Mouse (Mus musculus) liver, embryonic 15.5 days (tissue): Measurements from ENCODE around the gene Trp53rka. TPM values are rescaled to one million over a fixed set of nuclear protein-coding genes. Genes with fewer than 3 reads are reported as not detected.
A peak's percentile ranks its signal among the peaks of the same experiment; 100 is the strongest.
"Not testable (repeated sequence)": the region's sequence is repeated elsewhere in the genome, so short reads cannot be mapped to it uniquely, and the experiment has no call there.

Experiments used
- ATAC-seq: fragments of 200-750 bp; cut with Nextera tagmentation; 2 replicates; pipeline ENCODE4 v1.8.0; 2017; ENCODE audit warnings: moderate number of reproducible peaks, mild to moderate bottlenecking, moderate library complexity; ENCODE audit not compliant: insufficient read depth
- H3K27ac ChIP-seq: fragments of 300-500 bp; sonication (generic); replicated peaks from 2 replicates; pipeline ENCODE4 v1.5.1; 2015; ENCODE audit warnings: mild to moderate bottlenecking, inconsistent platforms
- H3K27me3 ChIP-seq: fragments of 300-500 bp; sonication (generic); 2 replicates; pipeline ENCODE4 v1.6.1; 2015; ENCODE audit warnings: mild to moderate bottlenecking, inconsistent platforms
- H3K36me3 ChIP-seq: fragments of 300-500 bp; sonication (generic); replicated peaks from 2 replicates; pipeline ENCODE4 v1.6.1; 2015; ENCODE audit warnings: moderate library complexity, mild to moderate bottlenecking, inconsistent platforms
- H3K4me1 ChIP-seq: fragments of 300-500 bp; sonication (generic); replicated peaks from 2 replicates; pipeline ENCODE4 v1.6.1; 2015; ENCODE audit warnings: inconsistent platforms
- H3K4me2 ChIP-seq: fragments of 300-500 bp; sonication (generic); 2 replicates; pipeline ENCODE4 v1.6.1; 2015; ENCODE audit warnings: moderate library complexity, mild to moderate bottlenecking, inconsistent platforms
- H3K4me3 ChIP-seq: fragments of 300-500 bp; sonication (generic); replicated peaks from 2 replicates; pipeline ENCODE4 v1.5.1; 2015; ENCODE audit warnings: mild to moderate bottlenecking, inconsistent platforms
- H3K9ac ChIP-seq: fragments of 300-500 bp; sonication (generic); 2 replicates; pipeline ENCODE4 v1.6.1; 2015; ENCODE audit warnings: moderate library complexity, mild to moderate bottlenecking, inconsistent platforms
- H3K9me3 ChIP-seq: fragments of 300-500 bp; sonication (generic); replicated peaks from 2 replicates; pipeline ENCODE4 v1.6.1; 2016; ENCODE audit warnings: inconsistent platforms
- WGBS: fragments of 180-500 bp; shearing (Covaris S2); methylation state at CpG from one replicate; pipeline ENCODE4 v1.1.7; 2015; ENCODE audit warnings: mixed read lengths; ENCODE audit not compliant: insufficient replicate concordance; 5-methylcytosine and 5-hydroxymethylcytosine counted together
- polyA plus RNA-seq: library from polyadenylated mRNA; unstranded; fragments of >200 nt; fragmentation: Nextera tagmentation; extraction: Ambion mirVana; gene quantifications from 2 replicates; pipeline ENCODE4 v1.2.1, GENCODE M21; 2015

Trp53rka gene
- polyA plus RNA-seq, result 9.6 and 11.5 TPM in 2 replicates

- under 1% methylated on average over 82 of the region's 84 CpGs for WGBS
- peaks cover 14% of the 10 kb centered on the region for H3K4me1 ChIP-seq
- peak within 1 kb of the TSS; percentile 68 for H3K4me3 ChIP-seq
- H3K4me2 ChIP-seq, result peak within 1 kb of the TSS; percentile 72
- ATAC-seq, result peak; percentile 82
- peak within 1 kb of the TSS; percentile 55; the same call in 1 of the 2 replicates for H3K27ac ChIP-seq
- H3K9me3 ChIP-seq, result no peaks in the 10 kb centered on the region
- peaks cover 18% of the 10 kb centered on the region; the same call in 1 of the 2 replicates for H3K36me3 ChIP-seq
- no peaks in the 10 kb centered on the region; the same call in 1 of the 2 replicates for H3K27me3 ChIP-seq
- H3K9ac ChIP-seq, result peak within 1 kb of the TSS; percentile 58
Measured at GRCm38 (mm10) chr2:165492648-165493553, at the start of gene Trp53rka. TSS of gene Trp53rka (minus strand) at chr2:165493324.

GRCm38 (mm10) chr2:165540975-165541374, 47.9 kb upstream of the Trp53rka start:
- Histone ChIP-seq H3K9me3 (no peaks in the 10 kb centered on the region), H3K36me3 (no peaks in the 10 kb centered on the region), H3K4me2 (no peak overlapping the region), H3K27ac (no peak overlapping the region), H3K4me1 (no peaks in the 10 kb centered on the region), H3K4me3 (no peak overlapping the region), H3K27me3 (no peaks in the 10 kb centered on the region), H3K9ac (no peak overlapping the region)
- no peak for ATAC-seq
- 55% methylated on average over 3 of the region's 3 CpGs for whole genome bisulfite sequencing

- WGBS, result 64% methylated on average over 6 of the region's 6 CpGs
- no peak overlapping the region for H3K27ac ChIP-seq
- no peak overlapping the region for H3K4me3 ChIP-seq
- H3K4me2 ChIP-seq, result no peak overlapping the region
- no peak for ATAC-seq
- no peaks in the 10 kb centered on the region for H3K9me3 ChIP-seq
- no peak overlapping the region for H3K9ac ChIP-seq
- H3K4me1 ChIP-seq, result no peaks in the 10 kb centered on the region
- H3K36me3 ChIP-seq, result no peaks in the 10 kb centered on the region
- H3K27me3 ChIP-seq, result no peaks in the 10 kb centered on the region
Measured at GRCm38 (mm10) chr2:165533789-165534188, 40.7 kb upstream of the Trp53rka start.

GRCm38 (mm10) chr2:165529106-165529505, 36.0 kb upstream of the Trp53rka start:
- H3K4me1 ChIP-seq, result no peaks in the 10 kb centered on the region
- 16% methylated on average over 8 of the region's 8 CpGs for WGBS
- no peaks in the 10 kb centered on the region for H3K36me3 ChIP-seq
- no peak for ATAC-seq
- no peak overlapping the region for H3K27ac ChIP-seq
- no peak overlapping the region for H3K9ac ChIP-seq
- no peak overlapping the region for H3K4me3 ChIP-seq
- H3K9me3 ChIP-seq, result no peaks in the 10 kb centered on the region
- no peak overlapping the region for H3K4me2 ChIP-seq
- H3K27me3 ChIP-seq, result no peaks in the 10 kb centered on the region

- no peak overlapping the region for H3K27ac ChIP-seq
- WGBS, result 30% methylated on average over 4 of the region's 4 CpGs
- H3K9me3 ChIP-seq, result no peaks in the 10 kb centered on the region
Measured at GRCm38 (mm10) chr2:165525609-165526008, 32.5 kb upstream of the Trp53rka start.

GRCm38 (mm10) chr2:165515178-165515728, 22.1 kb upstream of the Trp53rka start:
- ATAC-seq, result no peak
- Histone ChIP-seq H3K9me3 (no peaks in the 10 kb centered on the region), H3K27ac (no peak overlapping the region), H3K4me1 (no peaks in the 10 kb centered on the region), H3K36me3 (no peaks in the 10 kb centered on the region), H3K4me3 (no peak overlapping the region), H3K4me2 (no peak overlapping the region), H3K9ac (no peak overlapping the region), H3K27me3 (no peaks in the 10 kb centered on the region)
- 80% methylated on average over 20 of the region's 20 CpGs for WGBS

More at GRCm38 (mm10) chr2:165525609-165526008, 32.5 kb upstream of the Trp53rka start:
- no peaks in the 10 kb centered on the region for H3K27me3 ChIP-seq
- no peak overlapping the region for H3K4me3 ChIP-seq
- no peak overlapping the region for H3K4me2 ChIP-seq
- no peak overlapping the region for H3K9ac ChIP-seq
- H3K4me1 ChIP-seq, result no peaks in the 10 kb centered on the region
- no peaks in the 10 kb centered on the region for H3K36me3 ChIP-seq
- no peak for ATAC-seq

GRCm38 (mm10) chr2:165512870-165513600, 19.9 kb upstream of the Trp53rka start:
- Histone ChIP-seq H3K27ac (no peak overlapping the region), H3K4me1 (no peaks in the 10 kb centered on the region), H3K4me3 (no peak overlapping the region), H3K9me3 (no peaks in the 10 kb centered on the region), H3K27me3 (no peaks in the 10 kb centered on the region), H3K9ac (no peak overlapping the region), H3K36me3 (no peaks in the 10 kb centered on the region), H3K4me2 (no peak overlapping the region)
- WGBS, result 40% methylated on average over 11 of the region's 11 CpGs
- ATAC-seq, result no peak

GRCm38 (mm10) chr2:165512426-165512825, 19.3 kb upstream of the Trp53rka start:
- H3K27ac ChIP-seq, result no peak overlapping the region
- no peaks in the 10 kb centered on the region for H3K27me3 ChIP-seq
- H3K9me3 ChIP-seq, result no peaks in the 10 kb centered on the region
- no peaks in the 10 kb centered on the region for H3K4me1 ChIP-seq
- no peak for ATAC-seq
- no peaks in the 10 kb centered on the region for H3K36me3 ChIP-seq
- no peak overlapping the region for H3K9ac ChIP-seq
- no peak overlapping the region for H3K4me3 ChIP-seq
- 36% methylated on average over 7 of the region's 7 CpGs for WGBS
- no peak overlapping the region for H3K4me2 ChIP-seq

GRCm38 (mm10) chr2:165511530-165511929, 18.4 kb upstream of the Trp53rka start:
- not testable (repeated sequence) for H3K9ac ChIP-seq

GRCm38 (mm10) chr2:165510914-165511458, 17.9 kb upstream of the Trp53rka start:
- not testable (repeated sequence) for H3K4me1 ChIP-seq, H3K4me3 ChIP-seq, H3K9me3 ChIP-seq, H3K27me3 ChIP-seq, H3K36me3 ChIP-seq, H3K4me2 ChIP-seq, H3K9ac ChIP-seq, ATAC-seq, H3K27ac ChIP-seq
- 33% methylated on average over 2 of the region's 2 CpGs for WGBS

More at GRCm38 (mm10) chr2:165511530-165511929, 18.4 kb upstream of the Trp53rka start:
- not testable (repeated sequence) for H3K36me3 ChIP-seq, H3K9me3 ChIP-seq, H3K4me2 ChIP-seq, H3K27me3 ChIP-seq, H3K4me1 ChIP-seq, H3K4me3 ChIP-seq, H3K27ac ChIP-seq, ATAC-seq
- 78% methylated on average over 4 of the region's 4 CpGs for WGBS
